Mouse (Mus musculus): ENCODE results near the gene Cd24a.

Cd24a gene

GRCm38 (mm10) chr10:43584538-43584937 lies 6.5 kb downstream of the Cd24a start:
- DNase-seq (ENCODE audit: low spot score in 2 of 2), result no peak

- DNase-seq (ENCODE audit: low spot score in 2 of 2), result no peak
Measured at GRCm38 (mm10) chr10:43588470-43589177, 10.5 kb downstream of the Cd24a start.

- no peak for DNase-seq (ENCODE audit: low spot score in 2 of 2)
Measured at GRCm38 (mm10) chr10:43591477-43591876, 13.4 kb downstream of the Cd24a start.

- DNase-seq (ENCODE audit: low spot score in 2 of 2), result no peak
Measured at GRCm38 (mm10) chr10:43593182-43593581, 15.1 kb downstream of the Cd24a start.

GRCm38 (mm10) chr10:43594187-43594586 lies 16.1 kb downstream of the Cd24a start:
- no peak for DNase-seq (ENCODE audit: low spot score in 2 of 2)

GRCm38 (mm10) chr10:43594894-43595293 lies 16.8 kb downstream of the Cd24a start:
- no peak for DNase-seq (ENCODE audit: low spot score in 2 of 2)

GRCm38 (mm10) chr10:43598067-43598726 lies 20.1 kb downstream of the Cd24a start:
- no peak for DNase-seq (ENCODE audit: low spot score in 2 of 2)

GRCm38 (mm10) chr10:43601039-43601438 lies 23.0 kb downstream of the Cd24a start:
- no peak for DNase-seq (ENCODE audit: low spot score in 2 of 2)

- DNase-seq (ENCODE audit: low spot score in 2 of 2), result no peak
Measured at GRCm38 (mm10) chr10:43601511-43602396, 23.7 kb downstream of the Cd24a start.

- DNase-seq (ENCODE audit: low spot score in 2 of 2), result no peak
Measured at GRCm38 (mm10) chr10:43603975-43604686, 26.0 kb downstream of the Cd24a start.

- DNase-seq (ENCODE audit: low spot score in 2 of 2), result no peak
Measured at GRCm38 (mm10) chr10:43604687-43605250, 26.7 kb downstream of the Cd24a start.

GRCm38 (mm10) chr10:43605901-43606300 lies 27.8 kb downstream of the Cd24a start:
- DNase-seq (ENCODE audit: low spot score in 2 of 2), result no peak

- DNase-seq (ENCODE audit: low spot score in 2 of 2), result no peak
Measured at GRCm38 (mm10) chr10:43609507-43609906, 31.4 kb downstream of the Cd24a start.

GRCm38 (mm10) chr10:43609958-43610357 lies 31.9 kb downstream of the Cd24a start:
- DNase-seq (ENCODE audit: low spot score in 2 of 2), result no peak

- no peak for DNase-seq (ENCODE audit: low spot score in 2 of 2)
Measured at GRCm38 (mm10) chr10:43611081-43611480, 33.0 kb downstream of the Cd24a start.

- no peak for DNase-seq (ENCODE audit: low spot score in 2 of 2)
Measured at GRCm38 (mm10) chr10:43619059-43619531, 41.0 kb downstream of the Cd24a start.

- DNase-seq (ENCODE audit: low spot score in 2 of 2), result no peak
Measured at GRCm38 (mm10) chr10:43619939-43620338, 41.9 kb downstream of the Cd24a start.

- no peak for DNase-seq (ENCODE audit: low spot score in 2 of 2)
Measured at GRCm38 (mm10) chr10:43623510-43623909, 45.4 kb downstream of the Cd24a start.

GRCm38 (mm10) chr10:43624362-43624761 lies 46.3 kb downstream of the Cd24a start:
- DNase-seq (ENCODE audit: low spot score in 2 of 2), result no peak

GRCm38 (mm10) chr10:43624791-43625398 lies 46.8 kb downstream of the Cd24a start:
- no peak for DNase-seq (ENCODE audit: low spot score in 2 of 2)

GRCm38 (mm10) chr10:43625578-43625977 lies 47.5 kb downstream of the Cd24a start:
- DNase-seq (ENCODE audit: low spot score in 2 of 2), result no peak

Data from left cerebral cortex, adult 9 months (tissue).